Mouse (Mus musculus): ENCODE measurements around the gene Slc24a5.

- TF ChIP-seq EP300 (IDR thresholded peaks at IDR 0.05; ENCODE audit: low read depth) (no peak), CTCF (IDR thresholded peaks at IDR 0.05; ENCODE audit: low read depth) (no peak)
These were observed 43.5 kb upstream of the Slc24a5 start for GRCm38 (mm10) chr2:125024386-125024785.
